Mouse (Mus musculus): ENCODE data around the gene Lrp6.

GRCm38 (mm10) chr6:134454093-134454492, 112.7 kb downstream of the Lrp6 start:
- peak; percentile 29; the same call in 1 of the 2 replicates for TF ChIP-seq CTCF (IDR thresholded peaks at IDR 0.05; ENCODE audit: borderline replicate concordance, extremely low read depth, insufficient read depth, insufficient read length)
- TF ChIP-seq POLR2A (IDR thresholded peaks at IDR 0.05; ENCODE audit: borderline replicate concordance, extremely low read depth, insufficient read depth, insufficient read length, poor library complexity, severe bottlenecking): no peak

All from brain, embryonic 14.5 days (tissue).